Comparison of ENCODE assay signal across 8 mouse cellular contexts in genomic region chr6:38635941-38636851, GRCm38 (mm10). TPM values are rescaled to one million over a fixed set of nuclear protein-coding genes. Genes with fewer than 3 reads are reported as not detected.
DNase-seq lines count a peak whose midpoint lies in the region; ATAC-seq and TF ChIP-seq lines count a peak whose summit lies in the region.

No protein-coding gene starts in this region.

- peak overlapping the region; percentile 42 for H3K9ac ChIP-seq in lung, embryonic 14.5 days

- no peak for TF ChIP-seq CTCF in lung, embryonic 14.5 days (IDR thresholded peaks at IDR 0.05; ENCODE audit: low read depth)

- H3K9me3 ChIP-seq in lung, embryonic 14.5 days (ENCODE audit: low read depth, low read length) = no peaks in the 10 kb centered on the region

- peak; percentile 35 for DNase-seq in right cerebral cortex, adult 18-20 months
- no peak for DNase-seq in right cerebral cortex, postnatal 36 days (ENCODE audit: low spot score in 2 of 2)
- peak; percentile 58 to 70 for DNase-seq in cerebellum, postnatal 14 days
- DNase-seq in gastrocnemius, postnatal 25 days = peak; percentile 34
- DNase-seq in kidney, adult 18-20 months = peak; percentile 58
- DNase-seq in lung, embryonic 14.5 days = peak; percentile 79
- DNase-seq in retina, embryonic 14.5 days (ENCODE audit: low spot score) = peak; percentile 37
- no peak for DNase-seq in layer of hippocampus, adult 9-11 months

- no peaks in the 10 kb centered on the region for H3K36me3 ChIP-seq in lung, embryonic 14.5 days (ENCODE audit: insufficient read depth)

- no peaks in the 10 kb centered on the region for H3K4me1 ChIP-seq in lung, embryonic 14.5 days (ENCODE audit: insufficient read depth)

- H3K4me3 ChIP-seq in lung, embryonic 14.5 days (ENCODE audit: low read depth, low read length) = peak overlapping the region; percentile 50

- peaks cover 69% of the 10 kb centered on the region for H3K27me3 ChIP-seq in lung, embryonic 14.5 days (ENCODE audit: insufficient read depth, low read length)

- 2% methylated on average over 61 of the region's 72 CpGs for WGBS in lung, embryonic 14.5 days

- H3K27ac ChIP-seq in lung, embryonic 14.5 days (ENCODE audit: low read depth) = no peak overlapping the region

- peak overlapping the region; percentile 98 for H3K4me2 ChIP-seq in lung, embryonic 14.5 days

- peak; percentile 81 for ATAC-seq in lung, embryonic 14.5 days (ENCODE audit: insufficient read depth)

RNA-seq across cellular contexts. Expression of gene Klrg2, which starts 0.8 kb away (rescaled TPM):
- total RNA-seq in gastrocnemius, postnatal 25 days (2021) = under 1 TPM; 0.38 to 0.41 TPM
- 0.22 and 0.42 TPM in 2 replicates for polyA plus RNA-seq in lung, embryonic 14.5 days (2014; fragmentation: Nextera tagmentation; extraction: Ambion mirVana)

RNA-seq across cellular contexts. Expression of gene Clec2l, which starts 26.7 kb away (rescaled TPM):
- total RNA-seq in gastrocnemius, postnatal 25 days (2021) = under 1 TPM; 0.19 to 0.64 TPM
- 1.6 and 3.1 TPM in 2 replicates for polyA plus RNA-seq in lung, embryonic 14.5 days (2014; fragmentation: Nextera tagmentation; extraction: Ambion mirVana)

Comparison
In these comparisons a context has a peak if more than half of its experiments do, and no peak if none do; other contexts are left out.
1. DNase-seq: peak in right cerebral cortex, adult 18-20 months (single experiment), cerebellum, postnatal 14 days (2 of 2), gastrocnemius, postnatal 25 days (single experiment), kidney, adult 18-20 months (single experiment), lung, embryonic 14.5 days (single experiment) and retina, embryonic 14.5 days (single experiment); none in right cerebral cortex, postnatal 36 days (0 of 2) and layer of hippocampus, adult 9-11 months (single experiment).